Mouse (Mus musculus): ENCODE results near the gene Cacnb4.

GRCm38 (mm10) chr2:52647255-52647998 is 29.2 kb downstream of the Cacnb4 start:
- TF ChIP-seq POLR2A (IDR thresholded peaks at IDR 0.05; ENCODE audit: insufficient read depth, low read depth, low read length): no peak
- no peak for TF ChIP-seq CTCF (IDR thresholded peaks at IDR 0.05; ENCODE audit: insufficient read depth, low read depth, low read length)

Data from olfactory bulb, adult 2 months (tissue).